Mouse (Mus musculus): ENCODE measurements around the gene Sstr3.

The Sstr3 gene

DNA sequence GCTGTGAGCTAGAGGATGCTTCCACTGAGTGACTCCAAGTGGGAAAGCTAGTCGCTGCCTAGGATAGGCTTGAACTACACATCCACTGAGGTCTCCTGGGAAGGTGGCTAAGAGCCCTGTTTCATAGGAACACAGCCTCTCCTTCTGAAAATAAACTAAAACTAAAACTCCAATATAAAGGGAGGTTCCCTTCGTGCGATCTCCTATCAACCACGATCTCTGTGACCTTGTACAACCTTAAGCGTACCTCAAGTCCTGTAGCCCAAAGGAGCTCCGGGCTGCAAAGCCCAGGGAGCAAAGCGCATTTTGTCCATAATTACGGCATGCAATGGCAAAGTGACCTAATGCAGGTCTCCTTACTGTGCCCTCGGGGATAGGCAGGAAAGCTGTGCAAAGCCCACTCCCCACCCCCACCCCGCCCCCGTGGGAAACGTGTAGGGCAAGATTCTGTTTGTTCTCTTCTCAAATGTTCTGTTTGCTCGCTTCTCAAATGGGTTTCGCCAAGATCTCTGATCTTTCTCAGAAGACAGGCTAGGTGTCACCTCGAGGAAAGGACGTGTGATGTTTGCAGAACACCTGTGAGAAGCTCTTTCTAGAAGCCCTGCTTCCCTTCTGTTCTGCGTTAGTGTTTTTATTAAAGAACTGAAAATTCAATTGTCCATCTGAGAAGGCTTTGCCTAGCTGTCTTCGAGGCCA lies 41.9 kb downstream of the Sstr3 start:
- DNase-seq (ENCODE audit: low spot score in 2 of 2) = no peak

DNA sequence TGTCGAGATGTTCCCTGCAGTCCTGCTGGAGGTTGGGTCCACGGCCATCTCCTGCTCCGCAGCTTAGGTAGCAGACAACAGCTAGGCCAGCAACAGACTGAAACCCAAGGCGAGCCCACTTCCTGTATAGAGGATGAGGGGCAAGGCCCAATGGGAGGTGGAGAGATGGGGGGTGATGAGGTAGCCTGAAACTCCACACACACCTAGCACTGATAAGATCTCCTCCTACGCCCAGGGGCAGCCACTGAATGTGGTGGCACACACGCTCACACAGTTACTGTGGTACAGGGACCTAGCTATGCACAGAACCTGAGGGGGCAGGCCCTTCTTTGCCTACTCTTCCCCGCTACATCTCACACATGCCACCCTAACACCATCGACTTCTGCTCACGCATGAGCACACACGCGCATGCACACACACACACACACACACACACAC lies 49.5 kb downstream of the Sstr3 start, which contains the start of gene Il2rb:
Gene Il2rb, minus strand, starts transcription at position 304 of the 439 bp plus-strand sequence.
- no peak for DNase-seq (ENCODE audit: low spot score in 2 of 2)

DNA sequence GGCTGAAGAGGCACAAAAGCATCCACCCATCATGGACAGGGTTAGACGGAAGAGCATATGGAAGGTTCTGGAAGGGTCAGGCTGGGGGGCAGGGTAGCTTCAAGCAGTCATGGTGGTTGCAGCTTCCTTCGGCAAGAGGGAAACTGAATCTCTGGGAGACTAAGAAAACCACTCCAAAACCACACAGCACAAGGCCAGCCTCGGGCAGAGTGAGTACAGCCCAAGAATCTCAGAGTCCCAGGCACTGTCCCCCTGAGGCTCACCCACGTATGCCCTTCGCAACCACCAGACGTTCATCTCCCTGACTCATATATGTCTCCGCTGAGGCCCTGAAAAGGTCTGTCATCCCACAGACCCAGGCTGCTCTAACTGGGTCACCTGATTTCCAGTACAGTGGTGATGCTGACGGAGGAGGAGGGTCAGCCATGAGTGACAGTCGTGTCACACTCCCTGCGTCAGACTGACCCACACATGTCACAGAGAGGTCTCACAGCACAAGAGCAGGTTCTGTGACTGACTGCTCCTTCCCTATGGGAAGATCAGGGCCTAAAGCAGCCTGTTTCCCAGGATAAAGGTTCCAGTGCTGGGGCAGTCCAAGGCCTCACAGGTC lies 51.0 kb downstream of the Sstr3 start:
- no peak for DNase-seq (ENCODE audit: low spot score in 2 of 2)

DNA sequence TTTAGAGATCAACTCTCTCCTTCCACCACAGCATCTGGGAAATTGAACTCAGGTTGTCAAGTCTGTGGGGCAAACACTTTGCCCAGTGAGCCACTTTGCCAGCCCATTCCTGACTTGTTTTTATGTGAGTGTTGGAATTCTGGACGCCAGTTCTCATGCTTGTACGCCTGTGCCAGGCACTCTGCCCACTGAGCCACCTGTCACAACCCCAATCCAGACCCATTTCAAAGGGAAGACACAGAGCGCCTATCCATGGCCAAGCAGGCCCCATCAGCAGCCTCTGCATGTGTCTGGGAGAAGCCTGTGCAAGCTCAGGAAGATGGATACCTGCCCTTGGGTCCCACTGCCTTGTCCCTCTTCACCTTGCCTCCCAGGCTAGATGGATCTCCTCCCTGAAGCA lies 53.2 kb downstream of the Sstr3 start:
- DNase-seq (ENCODE audit: low spot score in 2 of 2) = no peak

DNA sequence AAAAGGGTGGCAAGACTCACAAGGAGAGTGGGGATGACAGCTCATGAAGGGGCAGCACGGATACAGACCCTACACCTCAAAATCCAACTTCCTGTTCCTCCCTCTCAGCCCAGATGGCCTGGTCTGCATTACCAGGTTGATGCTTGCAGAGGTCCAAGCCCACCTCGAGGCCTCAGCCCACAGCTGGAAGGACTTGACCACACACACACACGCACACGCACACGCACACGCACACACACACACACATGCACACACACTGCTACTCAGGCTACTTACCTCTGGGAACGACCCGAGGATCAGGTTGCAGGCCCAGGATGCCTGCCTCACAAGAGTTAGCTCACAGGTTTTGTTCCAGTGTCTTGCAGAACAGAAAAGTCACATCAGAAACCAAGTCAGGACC lies 54.6 kb downstream of the Sstr3 start:
- DNase-seq (ENCODE audit: low spot score in 2 of 2) = no peak

DNA sequence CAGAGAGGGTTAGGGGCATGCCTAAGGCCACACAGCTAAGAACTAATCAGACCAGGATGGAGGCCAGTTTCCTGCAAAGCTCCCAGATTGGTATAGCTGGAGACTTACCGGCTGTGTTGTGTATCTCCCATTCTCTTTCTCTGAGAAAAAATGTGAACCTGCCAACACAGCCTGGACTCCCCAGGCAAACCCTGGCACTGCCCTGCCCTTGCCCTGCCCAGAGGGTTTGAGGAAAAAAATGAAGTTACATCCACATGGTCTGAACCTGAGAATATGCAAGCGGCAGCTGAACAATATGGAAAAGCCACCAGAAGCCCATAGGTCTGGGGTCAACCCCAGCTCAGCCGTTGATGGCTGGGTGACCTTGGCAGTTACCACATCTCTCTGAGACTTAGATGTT lies 55.2 kb downstream of the Sstr3 start:
- no peak for DNase-seq (ENCODE audit: low spot score in 2 of 2)

DNA sequence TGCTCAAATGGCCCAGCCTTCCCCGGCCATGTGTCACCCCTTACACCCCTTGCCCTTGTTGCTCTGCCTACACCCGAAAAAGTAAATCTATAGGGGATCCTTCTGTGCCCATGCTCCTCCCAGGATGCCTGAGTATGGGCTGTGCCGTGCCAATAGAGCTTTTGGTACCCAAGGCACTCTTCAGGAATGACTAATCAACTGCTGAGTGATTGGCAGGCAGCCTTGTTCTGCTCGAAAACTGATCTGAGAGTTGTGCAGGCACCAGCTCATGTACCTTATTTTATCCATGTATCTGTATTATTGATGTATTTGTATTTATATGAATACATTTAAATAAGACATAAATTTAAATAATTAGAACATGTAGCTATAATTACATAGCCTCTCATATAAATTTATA lies 57.4 kb downstream of the Sstr3 start:
- no peak for DNase-seq (ENCODE audit: low spot score in 2 of 2)

Data from cerebellum, postnatal 4 days (tissue).